Mouse (Mus musculus): ENCODE measurements around the gene Lss. TPM values are rescaled to one million over a fixed set of nuclear protein-coding genes. Genes with fewer than 3 reads are reported as not detected.

Lss gene
- polyA plus RNA-seq, 1 experiment from 2014 or later = 38.7 TPM

Other genes starting within 250 kb of the Lss start
- gene Dip2a, start 186.3 kb upstream of the Lss start, polyA plus RNA-seq (2016; fragmentation: Nextera tagmentation; extraction: Ambion mirVana) = 12.9 and 13.0 TPM in 2 replicates
- gene AC141477.1, start 91.1 kb upstream of the Lss start, polyA plus RNA-seq (2016; fragmentation: Nextera tagmentation; extraction: Ambion mirVana) = not detected in 2 replicates
- 20.7 and 22.5 TPM in 2 replicates for gene Pcnt, start 88.8 kb upstream of the Lss start, polyA plus RNA-seq (2016; fragmentation: Nextera tagmentation; extraction: Ambion mirVana)
- gene 2610028H24Rik, start 82.5 kb upstream of the Lss start, polyA plus RNA-seq (2016; fragmentation: Nextera tagmentation; extraction: Ambion mirVana) = not detected in 2 replicates
- gene Mcm3ap, start 62.7 kb upstream of the Lss start, polyA plus RNA-seq (2016; fragmentation: Nextera tagmentation; extraction: Ambion mirVana) = 74.7 and 86.0 TPM in 2 replicates
- 9.5 and 9.7 TPM in 2 replicates for gene Ybey, start 62.5 kb upstream of the Lss start, polyA plus RNA-seq (2016; fragmentation: Nextera tagmentation; extraction: Ambion mirVana)
- not detected in 2 replicates for gene Spatc1l, start 30.7 kb downstream of the Lss start, polyA plus RNA-seq (2016; fragmentation: Nextera tagmentation; extraction: Ambion mirVana)
- 0.14 TPM in 1 of 2 replicates, not detected in the other for gene Ftcd, start 44.1 kb downstream of the Lss start, polyA plus RNA-seq (2016; fragmentation: Nextera tagmentation; extraction: Ambion mirVana)
- gene Col6a2, start 92.0 kb downstream of the Lss start, polyA plus RNA-seq (2016; fragmentation: Nextera tagmentation; extraction: Ambion mirVana) = 47.6 and 54.7 TPM in 2 replicates
- gene Col6a1, start 194.6 kb downstream of the Lss start, polyA plus RNA-seq (2016; fragmentation: Nextera tagmentation; extraction: Ambion mirVana) = 40.1 and 49.2 TPM in 2 replicates

All from limb, embryonic 12.5 days (tissue).